Mouse (Mus musculus): Measurements from ENCODE around the gene Tifa.

GRCm38 (mm10) chr3:127827123-127827522 is 37.5 kb downstream of the Tifa start:
- TF ChIP-seq PAX5 (IDR thresholded peaks at IDR 0.05; ENCODE audit: low read length) (no peak), JUN (IDR thresholded peaks at IDR 0.05; ENCODE audit: insufficient read depth, low read depth, low read length) (no peak), ZC3H11A (IDR thresholded peaks at IDR 0.05; ENCODE audit: low read depth, low read length) (no peak), MYC (IDR thresholded peaks at IDR 0.05; ENCODE audit: low read depth, low read length) (no peak), ZKSCAN1 (IDR thresholded peaks at IDR 0.05; ENCODE audit: borderline replicate concordance, low read depth, low read length) (no peak), CTCF (conservative IDR thresholded peaks at IDR 0.05 in 1 of 2, IDR thresholded peaks at IDR 0.05 in 1 of 2; ENCODE audit: low read depth in 2 of 2, low read length in 2 of 2) (no peak), NRF1 (IDR thresholded peaks at IDR 0.05; ENCODE audit: low read depth, low read length) (no peak), POLR2A (IDR thresholded peaks at IDR 0.05; ENCODE audit: low read depth, low read length) (no peak), IRF4 (IDR thresholded peaks at IDR 0.05; ENCODE audit: low read depth, low read length) (no peak), GABPA (IDR thresholded peaks at IDR 0.05; ENCODE audit: insufficient replicate concordance, low read depth, low read length) (no peak), ELF1 (IDR thresholded peaks at IDR 0.05; ENCODE audit: low read depth, low read length) (no peak), HCFC1 (IDR thresholded peaks at IDR 0.05; ENCODE audit: low read depth, low read length) (no peak)

All from CH12.LX (cell line).